Mouse (Mus musculus) liver, postnatal 0 days (tissue): ENCODE measurements around the gene Casz1.

ENCODE experiments used
- CTCF ChIP-seq: sonication (generic); IDR thresholded peaks from 2 replicates; pipeline ENCODE4 v1.5.1; 2016; ENCODE audit warnings: antibody characterized with exemption, low read depth
- EP300 ChIP-seq: IDR thresholded peaks from 2 replicates; pipeline ENCODE4 v1.6.1; 2016; ENCODE audit warnings: antibody characterized with exemption, low read depth, mild to moderate bottlenecking

GRCm38 (mm10) chr4:148783760-148784159 is 20.5 kb upstream of the Casz1 start:
- TF ChIP-seq CTCF (no peak), EP300 (no peak)
